Mouse (Mus musculus) megakaryocyte, embryonic 14.5 days (primary cell): Measurements from ENCODE around the gene Lpin1.

ENCODE experiments used
- FLI1 ChIP-seq: IDR thresholded peaks from 2 replicates; pipeline ENCODE4 v1.6.1; 2012; ENCODE audit warnings: low read length, inconsistent platforms, mixed read lengths
- GATA1 ChIP-seq: IDR thresholded peaks from 3 replicates; pipeline ENCODE4 v1.6.1; 2012; ENCODE audit warnings: mixed read lengths, low read length, inconsistent platforms, borderline replicate concordance

DNA sequence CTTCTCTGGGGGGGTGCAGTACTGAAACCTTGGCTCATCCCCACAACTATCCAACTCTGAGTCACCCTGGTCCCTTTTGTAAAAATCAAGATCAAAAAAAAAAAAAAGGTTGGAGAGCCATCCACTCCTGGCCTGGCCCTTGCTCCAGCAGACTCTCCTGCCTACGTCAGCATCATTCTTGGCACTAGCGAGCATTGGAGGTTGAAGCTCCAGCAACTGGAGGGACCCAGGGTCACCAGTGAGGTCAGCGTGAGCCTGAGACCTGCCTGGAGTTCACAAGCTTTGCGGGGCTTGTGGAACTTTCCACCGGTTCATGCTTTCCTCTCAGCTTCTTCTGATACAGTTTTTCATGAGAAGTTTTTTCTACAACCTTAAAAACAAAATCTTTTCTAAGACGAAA lies 29.3 kb upstream of the Lpin1 start:
- no peak for TF ChIP-seq GATA1
- TF ChIP-seq FLI1: no peak
